ENCODE assay signal across 8 mouse cellular contexts in the genomic region with DNA sequence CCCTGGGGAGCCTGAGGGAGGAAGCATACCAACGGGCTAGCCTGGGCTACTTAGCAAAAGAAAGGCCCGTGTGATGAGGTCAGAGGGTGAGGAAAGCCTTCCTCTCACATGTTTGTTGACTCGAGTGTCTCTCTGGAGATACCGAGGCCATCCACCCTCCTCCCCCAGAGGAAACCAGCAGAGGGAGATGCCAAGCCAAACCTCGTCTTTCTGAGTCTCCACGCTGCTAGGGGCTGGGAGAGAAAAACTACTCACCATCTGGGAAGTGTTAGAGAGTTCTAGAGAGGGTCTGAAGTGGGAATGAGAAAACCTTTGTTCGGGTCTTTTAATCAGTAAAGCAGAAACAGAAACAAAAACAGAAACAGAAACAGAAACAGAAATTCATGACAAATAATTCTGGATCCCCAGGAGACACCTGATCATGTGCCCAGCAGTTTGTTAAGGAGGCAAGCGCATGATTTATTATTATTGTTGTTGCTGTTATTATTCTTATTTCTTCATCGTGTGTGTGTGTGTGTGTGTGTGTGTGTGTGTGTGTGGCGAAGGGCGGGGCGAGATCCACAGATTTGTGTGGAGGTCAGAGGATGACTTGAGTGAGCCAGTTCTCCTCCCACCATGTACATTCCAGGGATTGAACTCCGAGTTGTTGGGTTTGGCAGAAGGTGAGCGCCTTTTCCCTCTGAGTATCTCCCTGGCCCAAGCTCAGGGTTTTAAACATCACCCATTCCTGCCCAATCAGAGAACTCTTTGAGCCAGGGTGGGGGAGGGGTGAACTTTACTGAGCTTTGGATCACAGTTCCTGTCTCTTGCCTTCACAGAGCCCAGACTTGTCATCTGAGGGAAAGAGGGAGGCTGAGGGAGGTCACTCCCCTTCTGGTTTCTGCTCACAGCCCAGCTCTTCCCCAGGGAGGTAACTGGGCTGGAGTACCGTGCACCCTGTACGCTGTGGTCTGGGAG.
DNase-seq lines count a peak whose midpoint lies in the region; ATAC-seq lines count a peak whose summit lies in the region.

No protein-coding gene starts in this region.

- H3K4me1 ChIP-seq in heart, embryonic 12.5 days (replicated peaks): peaks cover 52% of the 10 kb centered on the region
- H3K4me1 ChIP-seq in stomach, embryonic 15.5 days: peaks cover 39% of the 10 kb centered on the region

- ATAC-seq in heart, embryonic 12.5 days (ENCODE audit: insufficient number of reproducible peaks, low FRiP score): 0 out of 2 replicates have a peak, but pooled peaks have one; percentile 20
- no peak for ATAC-seq in stomach, embryonic 15.5 days (ENCODE audit: insufficient read depth, low FRiP score, low read depth)

- H3K27me3 ChIP-seq in heart, embryonic 12.5 days (replicated peaks): no peaks in the 10 kb centered on the region
- H3K27me3 ChIP-seq in stomach, embryonic 15.5 days (replicated peaks): no peaks in the 10 kb centered on the region

- intact Hi-C loops in left cerebral cortex, postnatal 36 days (cut with DNase I): no loop called here

- H3K4me3 ChIP-seq in heart, embryonic 12.5 days: no peak overlapping the region
- no peak overlapping the region for H3K4me3 ChIP-seq in stomach, embryonic 15.5 days (replicated peaks)

- DNase-seq in adrenal gland, adult 8-10 months: peak; percentile 61
- no peak for DNase-seq in adrenal gland, postnatal 25 days
- peak; percentile 82 for DNase-seq in adrenal gland, postnatal 10 days
- DNase-seq in kidney, postnatal 36 days: peak; percentile 52 to 62
- DNase-seq in left cerebral cortex, adult 18-20 months (ENCODE audit: low spot score in 2 of 2): no peak
- no peak for DNase-seq in left cerebral cortex, postnatal 36 days (ENCODE audit: low spot score in 2 of 2)

- WGBS in heart, embryonic 12.5 days: 56% methylated on average over 16 of the region's 16 CpGs
- 62% methylated on average over 16 of the region's 16 CpGs for WGBS in stomach, embryonic 15.5 days

- H3K27ac ChIP-seq in heart, embryonic 12.5 days (ENCODE audit: poor library complexity, severe bottlenecking): peak overlapping the region; percentile 6; the same call in 1 of the 2 replicates
- H3K27ac ChIP-seq in stomach, embryonic 15.5 days: peak overlapping the region; percentile 54; the same call in 1 of the 2 replicates

- no peaks in the 10 kb centered on the region for H3K36me3 ChIP-seq in heart, embryonic 12.5 days
- H3K36me3 ChIP-seq in stomach, embryonic 15.5 days: no peaks in the 10 kb centered on the region

- H3K9ac ChIP-seq in heart, embryonic 12.5 days: no peak overlapping the region
- H3K9ac ChIP-seq in stomach, embryonic 15.5 days: no peak overlapping the region

- H3K4me2 ChIP-seq in heart, embryonic 12.5 days: no peak overlapping the region
- no peak overlapping the region for H3K4me2 ChIP-seq in stomach, embryonic 15.5 days

- no peaks in the 10 kb centered on the region for H3K9me3 ChIP-seq in heart, embryonic 12.5 days (replicated peaks)
- H3K9me3 ChIP-seq in stomach, embryonic 15.5 days: no peaks in the 10 kb centered on the region

Comparison
In these comparisons a context has a peak if more than half of its experiments do, and no peak if none do; other contexts are left out.
1. DNase-seq: peak in adrenal gland, adult 8-10 months (single experiment), adrenal gland, postnatal 10 days (single experiment) and kidney, postnatal 36 days (2 of 2); none in adrenal gland, postnatal 25 days (single experiment), left cerebral cortex, adult 18-20 months (0 of 2) and left cerebral cortex, postnatal 36 days (0 of 2).